Mouse (Mus musculus) spleen, adult 2 months (tissue): Measurements from ENCODE around the gene Cdkn2d.

ENCODE experiments used
- CTCF ChIP-seq: fragments of 200-500 bp; IDR thresholded peaks from 2 replicates; pipeline ENCODE4 v1.5.1; 2011; ENCODE audit warnings: mild to moderate bottlenecking, inconsistent platforms; ENCODE audit not compliant: insufficient read depth, insufficient read length, insufficient replicate concordance; ENCODE audit errors: extremely low read depth
- POLR2A ChIP-seq: fragments of 200-500 bp; IDR thresholded peaks from 2 replicates; pipeline ENCODE4 v1.6.1; 2011; ENCODE audit warnings: low read depth, low read length, inconsistent platforms

GRCm38 (mm10) chr9:21292271-21292670, 1.1 kb upstream of the Cdkn2d start:
- TF ChIP-seq CTCF = no peak
- no peak for TF ChIP-seq POLR2A
